Mouse (Mus musculus) liver, embryonic 14.5 days (tissue): ENCODE data around the gene Donson. TPM values are rescaled to one million over a fixed set of nuclear protein-coding genes. Genes with fewer than 3 reads are reported as not detected.

Source experiments
- ATAC-seq: fragments of 200-750 bp; cut with Nextera tagmentation; 2 replicates; pipeline ENCODE4 v1.8.0; 2017; ENCODE audit warnings: moderate number of reproducible peaks, mild to moderate bottlenecking, moderate library complexity; ENCODE audit not compliant: insufficient read depth
- DNase-seq, 3 experiments: peaks; one replicate each; pipeline ENCODE4 v3.0.0-alpha.2; 2012 to 2013; ENCODE audit warnings: low read depth in 3 of 3, low spot score in 3 of 3
- H3K27ac ChIP-seq: fragments of 300-500 bp; sonication (generic); 2 replicates; pipeline ENCODE4 v1.5.1; 2014; ENCODE audit warnings: moderate library complexity, mild to moderate bottlenecking, control low read depth, inconsistent platforms
- H3K27me3 ChIP-seq: fragments of 300-500 bp; sonication (generic); 2 replicates; pipeline ENCODE4 v1.6.1; 2014; ENCODE audit warnings: mild to moderate bottlenecking, low read length, moderate library complexity; ENCODE audit not compliant: control insufficient read depth, insufficient read depth
- H3K36me3 ChIP-seq: fragments of 300-500 bp; sonication (generic); replicated peaks from 2 replicates; pipeline ENCODE4 v1.6.1; 2014; ENCODE audit warnings: low read depth; ENCODE audit not compliant: control insufficient read depth, insufficient read depth
- H3K4me1 ChIP-seq, 2 experiments: fragments of 200-500 bp in 1 of 2; fragments of 300-500 bp in 1 of 2; sonication (generic) in 1 of 2; replicated peaks; 2 replicates each; pipeline ENCODE4 v1.6.1; 2012 to 2014; ENCODE audit warnings: antibody characterized with exemption in 1 of 2, inconsistent platforms in 1 of 2, low read length in 1 of 2; ENCODE audit not compliant: control insufficient read depth in 2 of 2, insufficient read depth in 2 of 2
- H3K4me2 ChIP-seq: fragments of 300-500 bp; sonication (generic); 2 replicates; pipeline ENCODE4 v1.6.1; 2014; ENCODE audit warnings: low read depth, mild to moderate bottlenecking, control low read depth, moderate library complexity
- H3K4me3 ChIP-seq, 2 experiments: fragments of 200-500 bp in 1 of 2; fragments of 300-500 bp in 1 of 2; sonication (generic) in 1 of 2; 2 replicates each; pipeline ENCODE4 v1.5.1; 2012 to 2014; ENCODE audit warnings: low read depth in 2 of 2, low read length in 2 of 2, mild to moderate bottlenecking in 2 of 2, control low read depth in 1 of 2, inconsistent platforms in 1 of 2, moderate library complexity in 1 of 2; ENCODE audit not compliant: insufficient read depth in 1 of 2
- H3K9ac ChIP-seq: fragments of 300-500 bp; sonication (generic); replicated peaks from 2 replicates; pipeline ENCODE4 v1.6.1; 2014; ENCODE audit warnings: mild to moderate bottlenecking, control low read depth, moderate library complexity
- H3K9me3 ChIP-seq: fragments of 300-500 bp; sonication (generic); 2 replicates; pipeline ENCODE4 v1.6.1; 2016; ENCODE audit warnings: low read length, mixed read lengths; ENCODE audit not compliant: control insufficient read depth
- CTCF ChIP-seq: IDR thresholded peaks from 2 replicates; pipeline ENCODE4 v1.5.1; 2016; ENCODE audit warnings: antibody characterized with exemption, low read depth, control low read depth
- EP300 ChIP-seq: IDR thresholded peaks from 2 replicates; pipeline ENCODE4 v1.6.1; 2016; ENCODE audit warnings: antibody characterized with exemption, low read depth
- WGBS: fragments of 180-500 bp; shearing (Covaris S2); extraction: QIAGEN DNeasy Blood & Tissue Kit; methylation state at CpG from one replicate; pipeline ENCODE4 v1.1.7; 2014; ENCODE audit not compliant: insufficient replicate concordance; 5-methylcytosine and 5-hydroxymethylcytosine counted together
- polyA plus RNA-seq, 2 experiments: library from polyadenylated mRNA; depleted of rRNA in 1 of 2; stranded (reverse) in 1 of 2; unstranded in 1 of 2; fragments of >200 nt; fragmentation: Nextera tagmentation in 1 of 2; extraction: Ambion mirVana in 1 of 2; gene quantifications; 2 replicates each; pipeline versions ENCODE4 v1.2.1 to v1.2.3; 2012 to 2014

The Donson gene
- polyA plus RNA-seq, 2 experiments: 26.2 to 32.0 TPM

DNA sequence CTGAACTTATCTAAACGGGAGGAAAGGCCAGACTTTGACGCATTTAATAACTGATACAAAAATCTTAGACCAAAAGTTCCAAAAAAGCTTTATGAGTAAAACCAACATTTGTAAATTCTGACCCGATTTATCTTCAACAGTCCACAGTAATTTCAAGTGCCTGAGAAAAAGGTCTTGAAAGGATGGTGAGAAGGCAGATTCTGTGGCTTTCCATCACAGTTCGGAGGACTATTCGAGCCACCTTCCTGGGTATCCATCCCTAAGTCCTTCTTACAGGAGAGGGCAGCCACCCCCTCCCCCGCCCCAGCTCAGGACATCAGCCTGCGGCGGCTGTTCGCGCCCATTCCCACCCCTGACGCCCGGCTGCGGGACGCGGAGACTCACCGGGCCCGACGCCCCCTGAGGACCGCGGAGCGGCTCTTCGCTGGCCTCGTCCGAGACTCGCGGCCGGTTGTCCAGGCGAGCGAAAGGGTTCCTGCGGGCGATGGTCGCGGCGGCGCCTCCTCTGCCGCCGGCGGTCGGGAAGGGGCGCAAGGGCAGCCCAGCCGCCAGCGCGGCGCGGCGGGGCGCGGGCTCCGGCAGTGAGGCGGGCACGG, 449 bp downstream of the Donson start:
- H3K36me3 ChIP-seq: peaks cover 30% of the 10 kb centered on the region

DNA sequence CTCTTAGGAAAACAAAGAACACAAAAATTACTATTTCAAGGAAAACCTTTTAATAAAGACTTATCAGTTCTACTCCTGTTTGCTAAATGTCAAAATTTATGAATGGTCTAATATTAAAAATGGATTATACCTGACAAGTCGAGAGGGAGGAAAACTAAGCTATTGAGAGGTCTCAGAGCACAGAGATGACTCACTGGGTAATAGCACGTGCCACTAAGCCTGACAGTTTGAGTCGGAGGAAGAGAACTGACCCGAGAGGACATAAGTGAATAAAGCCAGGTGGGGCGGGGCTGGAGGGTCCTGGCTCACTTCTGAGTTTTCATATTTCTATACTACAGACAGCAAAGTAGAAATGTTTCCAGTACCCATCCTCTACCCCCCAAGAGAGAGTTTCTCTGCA, 2.2 kb downstream of the Donson start:
- no peaks in the 10 kb centered on the region for H3K9me3 ChIP-seq
- H3K4me2 ChIP-seq: peak overlapping the region; percentile 94
- H3K27ac ChIP-seq: no peak overlapping the region
- DNase-seq (no peak), ATAC-seq (no peak)
- no peaks in the 10 kb centered on the region for H3K27me3 ChIP-seq
- peaks cover 45% of the 10 kb centered on the region for H3K36me3 ChIP-seq
- peaks cover 18 to 20% of the 10 kb centered on the region in 2 experiments for H3K4me1 ChIP-seq
- TF ChIP-seq CTCF: no peak
- H3K9ac ChIP-seq: no peak overlapping the region
- no peak overlapping the region; a peak in 1 of 4 replicates for H3K4me3 ChIP-seq
- 74% methylated on average over 5 of the region's 5 CpGs for whole genome bisulfite sequencing

More for the DNA sequence above, 449 bp downstream of the Donson start:
- Histone ChIP-seq H3K4me3 (peak overlapping the region; percentile 94 to 97), H3K4me2 (peak overlapping the region; percentile 94), H3K9ac (peak overlapping the region; percentile 99), H3K27ac (peak overlapping the region; percentile 70), H3K27me3 (no peaks in the 10 kb centered on the region), H3K9me3 (no peaks in the 10 kb centered on the region), H3K4me1 (peaks cover 18 to 20% of the 10 kb centered on the region in 2 experiments)
- ATAC-seq: peak; percentile 49
- WGBS: 1% methylated on average over 47 of the region's 51 CpGs
- no peak for TF ChIP-seq CTCF
- TF ChIP-seq EP300: no peak
- DNase-seq: no peak

DNA sequence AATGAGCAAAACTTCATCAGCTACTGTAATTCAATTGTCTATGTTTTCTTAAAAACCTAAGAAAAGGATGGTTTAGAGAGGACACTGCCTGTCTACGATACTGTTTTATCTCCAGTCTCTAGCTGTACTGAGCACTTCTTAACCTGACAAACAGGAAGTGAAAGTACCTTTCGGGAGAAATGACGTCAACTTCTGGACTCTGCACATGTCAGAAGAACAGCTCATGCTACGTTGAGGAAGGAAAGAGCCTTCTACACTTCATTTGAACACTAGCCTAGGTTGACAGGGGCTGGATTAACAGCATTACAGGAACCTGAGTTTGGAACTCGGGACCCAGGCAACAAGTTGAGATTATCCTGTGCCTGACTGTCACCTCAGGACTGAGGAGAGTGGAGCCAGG, 3.0 kb downstream of the Donson start:
- Histone ChIP-seq H3K27me3 (no peaks in the 10 kb centered on the region), H3K4me2 (peak overlapping the region; percentile 94), H3K4me3 (no peak overlapping the region), H3K4me1 (peaks cover 18 to 20% of the 10 kb centered on the region in 2 experiments), H3K9me3 (no peaks in the 10 kb centered on the region), H3K27ac (no peak overlapping the region), H3K9ac (peak overlapping the region; percentile 38; the same call in 1 of the 2 replicates), H3K36me3 (peaks cover 53% of the 10 kb centered on the region)
- ATAC-seq (no peak), DNase-seq (peak in 1 of 3 experiments; percentile 40)
- TF ChIP-seq CTCF: no peak
- TF ChIP-seq EP300: no peak
- 47% methylated on average over 5 of the region's 5 CpGs for WGBS

DNA sequence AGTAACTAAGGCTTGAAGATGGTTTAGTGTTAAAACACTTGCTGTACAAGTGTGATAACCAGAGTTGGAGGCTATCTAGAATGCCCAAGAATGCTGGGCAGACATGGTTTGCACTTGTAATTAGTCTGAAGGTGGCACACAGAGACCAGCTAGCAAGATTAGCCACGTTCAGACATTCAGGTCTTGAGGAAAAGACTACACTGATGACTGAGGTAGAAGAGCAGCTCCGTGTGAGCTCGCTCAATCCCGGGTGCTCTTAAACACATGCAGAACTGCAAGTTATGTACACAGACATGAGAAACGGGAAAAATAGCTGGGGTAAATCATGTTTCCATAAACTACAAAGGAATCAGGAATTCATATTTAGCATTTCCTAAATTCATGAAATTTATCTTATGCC, 7.9 kb downstream of the Donson start:
- Histone ChIP-seq H3K27ac (no peak overlapping the region), H3K9ac (no peak overlapping the region), H3K36me3 (peaks cover 91% of the 10 kb centered on the region), H3K27me3 (no peaks in the 10 kb centered on the region), H3K4me2 (no peak overlapping the region), H3K9me3 (no peaks in the 10 kb centered on the region), H3K4me3 (no peak overlapping the region), H3K4me1 (peaks cover 1 to 2% of the 10 kb centered on the region in 2 experiments; a peak in 3 of 4 replicates)
- TF ChIP-seq EP300: no peak
- no peak for TF ChIP-seq CTCF
- DNase-seq: no peak
- WGBS: 60% methylated on average over 5 of the region's 5 CpGs
- no peak for ATAC-seq

DNA sequence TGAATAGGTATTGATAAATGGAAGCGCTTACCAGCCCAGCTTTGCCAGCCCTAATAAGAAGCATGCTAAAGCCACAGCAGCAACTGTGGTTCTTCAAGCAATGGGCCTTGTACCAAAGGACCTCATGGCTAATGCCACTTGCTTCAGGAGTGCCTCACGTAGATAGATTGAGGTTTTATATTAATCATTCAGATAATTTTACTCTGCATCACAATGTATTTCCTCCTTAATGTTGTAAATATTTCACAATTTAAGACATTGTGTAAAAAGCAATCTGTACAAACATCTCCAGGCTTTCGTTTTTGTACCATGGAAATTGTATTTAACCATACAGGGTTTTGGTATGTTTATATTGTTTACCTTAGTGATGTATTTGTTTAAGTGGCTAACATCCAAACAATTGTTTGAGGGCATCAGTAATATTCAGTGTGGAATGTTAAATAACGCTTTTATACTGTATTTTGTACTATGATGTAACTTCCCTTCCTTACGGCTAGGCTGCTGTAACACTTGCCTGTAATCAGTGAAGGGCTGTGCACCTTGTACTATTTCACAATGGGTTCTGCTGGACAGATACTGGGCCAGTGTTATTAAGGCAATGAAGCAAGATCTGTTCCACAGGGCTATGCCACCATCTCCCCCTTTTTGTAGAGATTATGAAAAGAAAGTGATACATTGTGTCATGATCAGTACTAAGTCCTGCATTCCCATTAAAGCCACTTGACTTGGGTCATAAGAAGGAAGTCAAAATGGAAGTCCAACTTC, 10.2 kb downstream of the Donson start:
- no peak overlapping the region for H3K4me3 ChIP-seq
- no peak overlapping the region for H3K4me2 ChIP-seq
- no peaks in the 10 kb centered on the region for H3K27me3 ChIP-seq
- H3K9ac ChIP-seq: no peak overlapping the region
- no peaks in the 10 kb centered on the region for H3K9me3 ChIP-seq
- WGBS: 79% methylated on average over 5 of the region's 5 CpGs
- H3K4me1 ChIP-seq: no peaks in the 10 kb centered on the region
- ATAC-seq (peak; percentile 64), DNase-seq (no peak)
- peaks cover 87% of the 10 kb centered on the region for H3K36me3 ChIP-seq
- TF ChIP-seq EP300 (no peak), CTCF (no peak)
- H3K27ac ChIP-seq: no peak overlapping the region
